Mouse (Mus musculus) forebrain, embryonic 15.5 days (tissue): Measurements from ENCODE around the gene Sin3a. TPM values are rescaled to one million over a fixed set of nuclear protein-coding genes. Genes with fewer than 3 reads are reported as not detected.

ENCODE experiments used
- ATAC-seq: fragments of 200-750 bp; cut with Nextera tagmentation; replicated peaks from 2 replicates; pipeline ENCODE4 v1.8.0; 2017; ENCODE audit warnings: mild to moderate bottlenecking, moderate TSS enrichment, moderate library complexity
- H3K27ac ChIP-seq: fragments of 300-500 bp; sonication (generic); replicated peaks from 2 replicates; pipeline ENCODE4 v1.5.1; 2015; ENCODE audit warnings: mild to moderate bottlenecking, inconsistent platforms
- H3K27me3 ChIP-seq: fragments of 300-500 bp; sonication (generic); 2 replicates; pipeline ENCODE4 v1.6.1; 2015; ENCODE audit warnings: inconsistent platforms
- H3K36me3 ChIP-seq: fragments of 300-500 bp; sonication (generic); 2 replicates; pipeline ENCODE4 v1.6.1; 2015; ENCODE audit warnings: mild to moderate bottlenecking, inconsistent platforms
- H3K4me1 ChIP-seq: fragments of 300-500 bp; sonication (generic); 2 replicates; pipeline ENCODE4 v1.6.1; 2015; ENCODE audit warnings: inconsistent platforms
- H3K4me2 ChIP-seq: fragments of 300-500 bp; sonication (generic); replicated peaks from 2 replicates; pipeline ENCODE4 v1.6.1; 2015; ENCODE audit warnings: mild to moderate bottlenecking, inconsistent platforms
- H3K4me3 ChIP-seq: fragments of 300-500 bp; sonication (generic); 2 replicates; pipeline ENCODE4 v1.5.1; 2015; ENCODE audit warnings: mild to moderate bottlenecking, inconsistent platforms
- H3K9ac ChIP-seq: fragments of 300-500 bp; sonication (generic); replicated peaks from 2 replicates; pipeline ENCODE4 v1.6.1; 2015; ENCODE audit warnings: mild to moderate bottlenecking, inconsistent platforms
- H3K9me3 ChIP-seq: fragments of 300-500 bp; sonication (generic); 2 replicates; pipeline ENCODE4 v1.6.1; 2016; ENCODE audit warnings: inconsistent platforms
- WGBS: fragments of 180-500 bp; shearing (Covaris S2); methylation state at CpG from one replicate; pipeline ENCODE4 v1.1.7; 2015; ENCODE audit warnings: mixed read lengths; 5-methylcytosine and 5-hydroxymethylcytosine counted together
- polyA plus RNA-seq: library from polyadenylated mRNA; unstranded; fragments of >200 nt; fragmentation: Nextera tagmentation; extraction: Ambion mirVana; gene quantifications from 2 replicates; pipeline ENCODE4 v1.2.1, GENCODE M21; 2015

Gene Sin3a
- polyA plus RNA-seq, 1 experiment from 2014 or later: 27.6 TPM

- Histone ChIP-seq H3K9me3 (no peaks in the 10 kb centered on the region), H3K27ac (no peak overlapping the region), H3K4me1 (peaks cover 22% of the 10 kb centered on the region), H3K27me3 (no peaks in the 10 kb centered on the region), H3K36me3 (no peaks in the 10 kb centered on the region), H3K9ac (no peak overlapping the region), H3K4me2 (peak overlapping the region; percentile 91), H3K4me3 (no peak overlapping the region)
- no peak for ATAC-seq
- 87% methylated on average over 8 of the region's 8 CpGs for WGBS
These were observed 85.0 kb downstream of the Sin3a start for GRCm38 (mm10) chr9:57156823-57157222.

GRCm38 (mm10) chr9:57157499-57157898 lies 85.7 kb downstream of the Sin3a start:
- 0 out of 2 replicates have a peak, but pooled peaks have one; percentile 5 for ATAC-seq
- H3K27me3 ChIP-seq: no peaks in the 10 kb centered on the region
- H3K9me3 ChIP-seq: no peaks in the 10 kb centered on the region
- peak overlapping the region; percentile 91 for H3K4me2 ChIP-seq
- H3K36me3 ChIP-seq: no peaks in the 10 kb centered on the region
- 35% methylated on average over 13 of the region's 13 CpGs for WGBS
- H3K27ac ChIP-seq: peak overlapping the region; percentile 80
- peak overlapping the region; percentile 97 for H3K4me3 ChIP-seq
- peaks cover 22% of the 10 kb centered on the region for H3K4me1 ChIP-seq
- H3K9ac ChIP-seq: peak overlapping the region; percentile 92

DNA sequence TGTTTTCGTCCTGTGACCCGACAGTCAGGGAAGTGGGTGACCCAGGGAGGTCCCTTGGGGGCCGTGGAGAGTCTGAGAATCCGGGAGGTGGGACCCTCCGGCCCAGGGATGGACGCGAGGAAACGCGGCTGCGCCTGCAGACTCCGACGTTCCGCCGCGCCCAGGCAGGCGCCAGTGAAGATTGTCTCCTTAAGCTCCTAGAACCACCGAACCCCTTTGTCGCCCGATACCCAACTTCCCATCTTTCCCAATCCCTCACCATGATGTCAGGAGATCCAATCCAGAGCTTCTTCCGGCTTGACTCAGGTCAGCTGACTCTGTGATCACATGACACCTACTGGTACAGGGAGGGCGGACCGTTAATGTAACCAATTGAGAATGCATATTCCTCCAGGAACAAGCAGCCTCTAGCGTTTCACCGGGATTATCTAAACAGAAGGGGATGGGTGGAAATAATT lies 86.2 kb downstream of the Sin3a start, which contains the start of gene Commd4:
Commd4 (minus strand) TSS at position 319 of the 458 bp plus-strand sequence.
- WGBS: under 1% methylated on average over 24 of the region's 24 CpGs
- no peaks in the 10 kb centered on the region for H3K27me3 ChIP-seq
- no peaks in the 10 kb centered on the region for H3K36me3 ChIP-seq
- peaks cover 22% of the 10 kb centered on the region for H3K4me1 ChIP-seq
- H3K27ac ChIP-seq: peak within 1 kb of the TSS; percentile 80
- H3K9me3 ChIP-seq: no peaks in the 10 kb centered on the region
- peak within 1 kb of the TSS; percentile 91 for H3K4me2 ChIP-seq
- H3K9ac ChIP-seq: peak within 1 kb of the TSS; percentile 92
- peak; percentile 92 for ATAC-seq
- H3K4me3 ChIP-seq: peak within 1 kb of the TSS; percentile 97

DNA sequence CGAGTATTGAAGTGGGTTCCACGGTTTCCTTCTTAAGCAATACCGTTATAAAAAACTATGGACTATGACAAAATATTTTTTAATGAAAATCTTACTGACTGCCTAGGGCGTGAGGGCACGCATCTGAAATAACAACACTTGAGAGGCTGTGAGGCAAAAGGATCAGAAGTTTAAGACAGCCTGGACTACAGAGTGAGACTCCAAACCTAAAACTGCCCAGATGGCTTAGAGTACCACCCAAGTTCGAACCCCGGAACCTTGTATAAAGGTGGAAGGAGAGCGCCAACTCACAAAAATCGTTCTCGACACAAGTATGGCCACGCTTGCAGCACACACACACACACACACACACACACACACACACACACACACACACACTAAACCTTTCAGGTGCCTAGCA lies 86.7 kb downstream of the Sin3a start:
- H3K9me3 ChIP-seq: no peaks in the 10 kb centered on the region
- H3K36me3 ChIP-seq: no peaks in the 10 kb centered on the region
- peak overlapping the region; percentile 91 for H3K4me2 ChIP-seq
- H3K4me1 ChIP-seq: peaks cover 22% of the 10 kb centered on the region
- no peaks in the 10 kb centered on the region for H3K27me3 ChIP-seq
- peak overlapping the region; percentile 97 for H3K4me3 ChIP-seq
- peak overlapping the region; percentile 92 for H3K9ac ChIP-seq
- 32% methylated on average over 11 of the region's 11 CpGs for WGBS
- no peak; the same call in 1 of the 2 replicates for ATAC-seq
- H3K27ac ChIP-seq: peak overlapping the region; percentile 80

- WGBS: 19% methylated on average over 3 of the region's 3 CpGs
- H3K4me2 ChIP-seq: no peak overlapping the region
These were observed 90.7 kb downstream of the Sin3a start for GRCm38 (mm10) chr9:57162496-57162895.

DNA sequence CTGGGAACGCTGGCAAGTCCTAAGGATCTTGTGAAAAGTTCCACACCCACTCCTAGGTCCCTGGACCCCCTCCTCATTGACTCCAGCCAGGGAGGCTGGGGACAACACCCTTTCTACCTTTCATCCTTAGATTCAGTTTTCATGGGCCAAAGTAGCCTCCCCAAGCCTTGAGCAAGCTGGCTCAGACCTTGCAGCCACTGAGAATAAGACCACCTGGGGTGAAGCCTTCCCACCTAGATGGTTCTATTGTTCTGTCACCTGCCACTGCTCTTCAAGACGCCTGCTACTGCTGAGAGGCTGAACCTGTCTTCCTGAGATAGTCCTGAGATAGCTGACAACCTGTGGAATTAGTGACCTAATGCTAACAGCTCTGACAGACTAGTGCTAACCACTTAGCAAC lies 91.3 kb downstream of the Sin3a start:
- WGBS: 36% methylated on average over 2 of the region's 2 CpGs
- no peaks in the 10 kb centered on the region for H3K9me3 ChIP-seq
- ATAC-seq: no peak

More at GRCm38 (mm10) chr9:57162496-57162895, 90.7 kb downstream of the Sin3a start:
- Histone ChIP-seq H3K27ac (no peak overlapping the region), H3K9me3 (no peaks in the 10 kb centered on the region), H3K4me3 (no peak overlapping the region), H3K27me3 (no peaks in the 10 kb centered on the region), H3K36me3 (no peaks in the 10 kb centered on the region), H3K9ac (no peak overlapping the region), H3K4me1 (peaks cover 9% of the 10 kb centered on the region)
- no peak for ATAC-seq

GRCm38 (mm10) chr9:57166173-57166572 lies 94.3 kb downstream of the Sin3a start:
- WGBS: 80% methylated on average over 2 of the region's 2 CpGs
- H3K27ac ChIP-seq: no peak overlapping the region
- no peak for ATAC-seq

More for the DNA sequence above, 91.3 kb downstream of the Sin3a start:
- Histone ChIP-seq H3K9ac (no peak overlapping the region), H3K4me2 (no peak overlapping the region), H3K27ac (no peak overlapping the region), H3K4me3 (no peak overlapping the region), H3K27me3 (no peaks in the 10 kb centered on the region), H3K36me3 (no peaks in the 10 kb centered on the region), H3K4me1 (0 out of 2 replicates have a peak, but pooled peaks cover 4% of the 10 kb centered on the region)

DNA sequence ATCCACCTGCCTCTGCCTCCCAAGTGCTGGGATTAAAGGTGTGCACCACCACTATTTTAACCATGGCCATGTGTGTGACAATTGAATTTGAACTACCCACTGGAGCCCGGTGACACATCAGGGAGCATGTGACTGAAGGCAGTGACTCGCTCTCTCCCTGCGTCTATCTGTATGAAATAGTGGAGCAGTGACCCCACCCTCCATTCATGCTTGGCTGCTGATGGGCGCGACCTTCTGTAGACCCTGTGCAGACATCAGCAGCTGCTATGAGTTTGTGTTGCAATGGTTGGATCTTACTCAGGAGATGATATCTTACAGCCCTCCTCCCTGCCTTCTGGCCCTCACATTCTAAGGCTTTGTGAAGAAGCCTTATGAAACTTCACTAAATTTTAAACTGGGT lies 96.6 kb downstream of the Sin3a start:
- H3K27ac ChIP-seq: no peak overlapping the region
- no peak overlapping the region for H3K9ac ChIP-seq
- WGBS: 86% methylated on average over 5 of the region's 5 CpGs
- ATAC-seq: no peak
- H3K4me1 ChIP-seq: no peaks in the 10 kb centered on the region
- H3K36me3 ChIP-seq: no peaks in the 10 kb centered on the region
- no peak overlapping the region for H3K4me3 ChIP-seq
- H3K4me2 ChIP-seq: no peak overlapping the region
- no peaks in the 10 kb centered on the region for H3K27me3 ChIP-seq
- no peaks in the 10 kb centered on the region for H3K9me3 ChIP-seq

More at GRCm38 (mm10) chr9:57166173-57166572, 94.3 kb downstream of the Sin3a start:
- no peaks in the 10 kb centered on the region for H3K36me3 ChIP-seq
- H3K4me3 ChIP-seq: no peak overlapping the region
- no peak overlapping the region for H3K9ac ChIP-seq
- H3K4me1 ChIP-seq: no peaks in the 10 kb centered on the region
- H3K4me2 ChIP-seq: no peak overlapping the region
- no peaks in the 10 kb centered on the region for H3K27me3 ChIP-seq
- H3K9me3 ChIP-seq: no peaks in the 10 kb centered on the region

Other genes with a start within 250 kb of the Sin3a start
- gene Odf3l1, start 207.4 kb upstream of the Sin3a start, polyA plus RNA-seq: not detected in 2 replicates
- gene Cspg4, start 207.0 kb upstream of the Sin3a start, polyA plus RNA-seq: 5.1 and 6.0 TPM in 2 replicates
- gene Snx33, start 143.7 kb upstream of the Sin3a start, polyA plus RNA-seq: 2.5 and 3.2 TPM in 2 replicates
- gene Imp3, start 134.6 kb upstream of the Sin3a start, polyA plus RNA-seq: 79.2 and 85.0 TPM in 2 replicates
- gene Snupn, start 121.2 kb upstream of the Sin3a start, polyA plus RNA-seq: 29.5 and 31.9 TPM in 2 replicates
- 27.5 and 29.0 TPM in 2 replicates for gene Ptpn9, start 77.1 kb upstream of the Sin3a start, polyA plus RNA-seq
- 72.4 and 74.3 TPM in 2 replicates for gene Man2c1, start 58.6 kb downstream of the Sin3a start, polyA plus RNA-seq
- gene Neil1, start 76.3 kb downstream of the Sin3a start, polyA plus RNA-seq: 7.8 and 8.8 TPM in 2 replicates
- gene Commd4, start 86.3 kb downstream of the Sin3a start, polyA plus RNA-seq: 171 and 182 TPM in 2 replicates
- gene Trcg1, start 164.5 kb downstream of the Sin3a start, polyA plus RNA-seq: not detected in 2 replicates
- gene 1700017B05Rik, start 190.6 kb downstream of the Sin3a start, polyA plus RNA-seq: 5.0 and 5.8 TPM in 2 replicates